ENCODE assay signal across 19 mouse cellular contexts in the genomic region with DNA sequence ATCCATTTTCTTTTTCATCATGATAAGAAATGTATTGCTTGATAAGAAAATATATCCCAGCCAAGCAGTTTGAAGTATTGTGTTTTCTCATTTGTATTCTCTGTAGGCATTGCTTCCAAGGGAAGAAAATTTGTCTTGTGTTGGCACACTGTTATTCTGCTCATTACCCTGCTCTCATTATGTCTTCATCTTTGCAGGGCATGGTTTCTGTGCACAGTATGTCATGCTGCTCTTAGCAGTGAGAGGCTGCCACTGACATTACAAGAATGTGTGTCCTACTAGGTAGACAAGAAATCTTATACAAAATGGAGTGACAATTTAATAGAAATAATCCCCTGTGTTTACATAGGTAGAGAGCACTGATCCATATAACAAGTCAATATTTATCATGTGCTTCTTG.
"Had no signal": no experiment of that assay in that cellular context is flagged by ENCODE, and none has a peak within 500 bp of the region (broad histone marks: within the 10 kb centered on the region; RNA-seq: fewer than 3 reads in every experiment).

No protein-coding gene starts in this region.

- H3K4me2 ChIP-seq: kidney, embryonic 15.5 days; liver, embryonic 13.5 days; midbrain, embryonic 12.5 days; neural tube, embryonic 12.5 days; neural tube, embryonic 15.5 days had no signal

- H3K27ac ChIP-seq: kidney, embryonic 15.5 days; left cerebral cortex, adult 2 months; liver, embryonic 13.5 days; midbrain, embryonic 12.5 days; neural tube, embryonic 12.5 days; neural tube, embryonic 15.5 days; stomach, postnatal 0 days had no signal

- H3K4me3 ChIP-seq: kidney, embryonic 15.5 days; left cerebral cortex, adult 2 months; liver, embryonic 13.5 days; midbrain, embryonic 12.5 days; neural tube, embryonic 12.5 days; neural tube, embryonic 15.5 days had no signal

- H3K9ac ChIP-seq: kidney, embryonic 15.5 days; liver, embryonic 13.5 days; midbrain, embryonic 12.5 days; neural tube, embryonic 12.5 days; neural tube, embryonic 15.5 days had no signal

- DNase-seq: kidney, postnatal 10 days; kidney, postnatal 36 days; layer of hippocampus, postnatal 36 days; liver, embryonic 13.5 days; lung, adult 2 months; lung, postnatal 14 days; lung, postnatal 4 days; right cerebral cortex, adult 18-20 months; right cerebral cortex, postnatal 14 days; right cerebral cortex, postnatal 4 days; thymus, adult 2 months; thymus, postnatal 14 days; thymus, postnatal 4 days had no signal

- H3K36me3 ChIP-seq: kidney, embryonic 15.5 days; liver, embryonic 13.5 days; midbrain, embryonic 12.5 days; neural tube, embryonic 12.5 days; neural tube, embryonic 15.5 days had no signal

- H3K4me1 ChIP-seq: kidney, embryonic 15.5 days; liver, embryonic 13.5 days; midbrain, embryonic 12.5 days; neural tube, embryonic 12.5 days; neural tube, embryonic 15.5 days had no signal

- H3K9me3 ChIP-seq: kidney, embryonic 15.5 days; liver, embryonic 13.5 days; midbrain, embryonic 12.5 days; neural tube, embryonic 12.5 days; neural tube, embryonic 15.5 days had no signal

- H3K27me3 ChIP-seq: kidney, embryonic 15.5 days; liver, embryonic 13.5 days; midbrain, embryonic 12.5 days; neural tube, embryonic 12.5 days; neural tube, embryonic 15.5 days had no signal
